Mouse (Mus musculus): ENCODE measurements around the gene Slc17a4.
A peak's percentile ranks its signal among the peaks of the same experiment; 100 is the strongest.

Slc17a4 gene

DNA sequence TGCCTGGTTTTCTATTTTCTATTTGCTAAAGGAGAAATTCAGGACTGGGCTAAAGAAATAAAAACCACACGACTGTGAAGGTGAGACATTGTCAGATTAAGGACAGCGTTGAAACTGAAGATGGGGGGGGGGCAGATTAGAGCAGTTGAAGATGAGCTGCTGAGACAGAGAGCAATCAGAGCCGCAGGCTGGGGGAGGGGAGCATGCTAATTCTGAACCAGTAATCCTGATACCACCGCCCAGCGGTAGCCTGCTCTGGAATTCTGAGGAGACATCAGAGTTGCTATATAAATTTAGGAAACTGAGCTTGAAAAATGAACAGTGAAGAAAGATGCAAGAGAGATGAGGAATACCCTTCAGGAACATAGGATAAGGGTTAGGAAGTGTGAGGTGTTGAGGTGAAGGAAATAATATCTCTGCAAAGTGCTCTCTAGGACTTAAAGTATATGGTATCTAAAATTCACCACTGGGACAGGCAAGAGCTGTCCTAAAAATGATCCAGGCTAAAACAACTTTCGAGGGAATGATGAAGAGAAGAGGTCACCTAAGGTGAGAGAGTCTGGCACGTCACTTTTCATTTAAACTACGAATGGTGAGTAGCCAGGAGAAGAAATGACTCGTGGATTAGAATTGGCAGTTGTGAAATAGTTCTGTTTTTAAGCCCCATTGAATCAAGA lies 22.1 kb downstream of the Slc17a4 start:
- no peak for DNase-seq (ENCODE audit: low spot score in 2 of 2)

DNA sequence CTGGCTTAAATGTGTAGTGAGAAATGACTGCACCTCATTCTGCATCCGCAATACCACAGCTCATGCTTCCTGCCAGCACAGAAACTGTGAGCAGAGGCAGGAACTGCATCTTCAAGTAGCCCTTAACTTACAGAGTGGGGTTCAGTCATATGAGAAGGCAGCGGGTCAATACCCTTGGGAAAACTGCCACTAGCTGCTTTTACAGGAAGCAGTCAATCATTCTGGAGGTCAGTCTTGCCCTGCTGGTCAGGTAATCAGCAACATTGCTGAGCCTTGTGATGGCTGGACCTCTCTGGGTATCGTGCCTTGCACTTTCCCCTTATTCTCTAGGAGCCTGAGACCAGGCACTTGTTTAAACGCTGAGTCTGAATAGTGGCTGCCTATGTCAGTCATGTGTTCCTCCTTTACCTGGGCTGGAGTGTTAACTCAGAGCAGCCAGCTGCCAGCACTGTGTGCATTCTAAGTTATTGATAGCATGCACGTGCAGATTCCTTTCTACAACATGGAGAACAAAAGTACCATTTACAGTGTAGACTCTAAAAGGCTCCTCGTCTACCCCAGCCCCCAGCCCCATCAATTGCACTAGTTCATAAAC lies 25.7 kb downstream of the Slc17a4 start:
- DNase-seq (ENCODE audit: low spot score in 2 of 2), result no peak

DNA sequence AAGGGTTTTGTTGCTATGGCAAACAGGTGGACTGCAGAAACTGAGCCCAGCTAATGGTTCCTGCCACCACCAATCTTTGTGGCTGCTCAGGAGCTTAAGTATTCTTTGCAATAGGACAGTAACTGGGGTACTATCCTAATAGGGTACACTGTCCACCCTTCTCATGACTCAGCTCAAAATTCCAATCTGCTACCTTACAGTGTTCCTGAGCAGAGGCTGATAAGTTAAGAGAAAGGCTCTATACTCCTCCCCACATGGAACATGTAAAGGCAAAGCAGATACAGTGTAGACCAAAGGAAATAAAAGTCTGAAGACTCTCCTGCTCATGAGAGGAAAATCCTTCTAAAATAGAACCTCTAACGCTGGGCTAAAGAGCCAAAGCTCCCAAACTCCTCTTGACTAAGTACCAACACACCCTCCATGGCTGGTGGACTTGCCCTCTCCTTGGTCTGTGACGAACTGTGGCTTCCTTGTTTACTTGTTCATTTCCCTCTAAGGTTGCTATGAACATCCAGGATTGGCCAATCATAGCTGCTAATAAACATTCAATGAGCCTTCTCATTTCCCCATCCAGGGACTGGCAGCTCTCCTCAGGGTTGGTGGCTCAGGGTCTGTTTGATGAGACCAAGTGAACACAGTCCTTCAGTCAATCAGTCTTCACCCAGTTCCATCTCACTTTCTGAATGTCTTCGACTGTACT lies 27.6 kb downstream of the Slc17a4 start:
- no peak for DNase-seq (ENCODE audit: low spot score in 2 of 2)

DNA sequence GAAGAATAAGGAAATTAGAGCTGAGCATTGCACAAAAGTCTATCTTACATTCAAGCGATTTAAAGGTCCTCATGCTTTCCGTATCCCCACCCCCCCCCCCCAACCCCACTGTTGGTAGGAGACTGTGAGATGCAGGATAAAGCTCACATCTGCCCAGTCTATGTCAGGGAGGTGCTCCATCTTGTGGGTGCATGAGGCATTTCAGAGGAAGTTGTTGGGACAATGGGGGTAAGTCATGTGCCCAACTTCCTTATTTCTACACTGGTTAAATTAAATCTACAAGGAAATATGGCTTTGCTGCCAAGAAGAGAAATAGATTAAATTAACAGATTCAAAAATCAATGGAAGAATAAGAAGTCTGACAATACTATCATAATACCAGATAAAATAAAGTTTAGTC lies 29.3 kb downstream of the Slc17a4 start:
- DNase-seq (ENCODE audit: low spot score in 2 of 2), result peak in 1 of 2 experiments; percentile 27

DNA sequence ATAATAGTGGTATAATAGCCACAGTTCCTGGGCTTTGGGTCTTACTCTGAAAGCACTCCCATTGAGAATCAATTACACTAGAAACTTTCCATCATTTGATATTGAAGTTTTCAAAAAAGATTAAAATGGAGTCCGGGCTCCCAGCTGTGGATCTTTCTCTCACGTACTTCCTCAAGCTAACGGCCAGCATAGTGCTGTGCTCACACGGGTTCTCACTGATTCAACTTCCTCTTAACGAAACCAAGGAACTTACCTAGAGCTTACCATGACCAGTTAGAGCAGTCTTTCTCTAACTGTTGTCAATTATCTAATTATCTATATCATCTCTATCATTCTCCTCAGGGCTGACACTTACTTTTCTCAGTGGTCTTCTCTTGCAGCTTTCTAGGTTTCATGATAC lies 35.2 kb downstream of the Slc17a4 start:
- DNase-seq (ENCODE audit: low spot score in 2 of 2), result no peak

DNA sequence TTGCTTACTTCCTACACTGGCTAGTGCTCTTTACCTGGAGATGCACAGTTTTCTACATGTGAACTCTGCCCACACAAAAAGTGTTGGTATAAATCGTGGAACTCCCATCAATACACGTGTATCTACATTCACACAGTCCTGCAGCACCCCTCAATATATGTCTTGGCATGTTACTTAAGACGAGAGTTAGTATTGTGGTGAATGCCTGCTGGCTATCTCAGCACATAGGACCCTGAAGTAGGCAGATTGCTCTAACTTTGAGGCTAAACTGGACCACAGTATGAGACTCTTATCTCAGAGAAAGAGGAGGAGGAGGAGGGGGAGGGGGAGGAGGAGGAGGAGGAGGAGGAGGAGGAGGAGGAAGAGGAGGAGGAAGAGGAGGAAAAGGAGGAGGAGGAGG lies 35.7 kb downstream of the Slc17a4 start:
- no peak for DNase-seq (ENCODE audit: low spot score in 2 of 2)

DNA sequence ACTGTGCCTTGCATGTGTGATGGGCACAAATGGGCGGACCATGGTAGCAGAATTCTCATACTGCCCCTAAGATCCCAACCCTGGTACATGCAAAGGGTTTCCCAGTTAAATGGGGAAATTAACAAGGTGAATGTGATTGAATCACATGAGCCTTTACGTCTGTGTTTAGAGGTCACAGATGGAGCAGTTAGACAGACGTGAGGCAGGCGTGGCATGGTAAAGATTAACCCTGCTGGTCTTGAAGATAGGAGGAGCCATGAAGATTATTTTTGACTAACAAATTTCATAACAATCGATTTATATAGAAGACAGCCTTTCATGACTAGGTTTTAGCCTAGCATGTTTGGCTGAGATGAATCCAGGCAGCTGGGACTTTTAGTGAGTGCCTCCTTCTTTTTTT lies 41.7 kb downstream of the Slc17a4 start:
- DNase-seq (ENCODE audit: low spot score in 2 of 2), result no peak

DNA sequence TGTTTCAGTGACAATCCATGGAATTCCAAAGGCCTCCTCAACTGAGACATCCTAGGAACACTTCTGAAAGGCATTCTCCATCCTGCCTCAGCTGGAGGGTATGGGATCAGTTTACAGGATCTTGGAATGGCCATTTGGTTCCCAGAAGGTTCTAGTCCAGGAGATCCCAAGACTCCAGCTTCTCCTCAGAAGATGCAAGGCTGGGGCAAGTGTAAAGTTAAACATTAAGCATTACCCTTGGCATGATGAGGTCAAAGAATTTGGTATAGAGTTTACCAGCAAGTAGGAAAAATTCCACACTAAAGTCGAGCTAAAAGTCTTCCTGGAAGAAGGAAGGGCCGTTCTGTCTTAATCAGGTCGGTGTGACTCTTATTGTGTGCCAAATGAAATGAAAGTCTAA lies 44.8 kb downstream of the Slc17a4 start:
- no peak for DNase-seq (ENCODE audit: low spot score in 2 of 2)

DNA sequence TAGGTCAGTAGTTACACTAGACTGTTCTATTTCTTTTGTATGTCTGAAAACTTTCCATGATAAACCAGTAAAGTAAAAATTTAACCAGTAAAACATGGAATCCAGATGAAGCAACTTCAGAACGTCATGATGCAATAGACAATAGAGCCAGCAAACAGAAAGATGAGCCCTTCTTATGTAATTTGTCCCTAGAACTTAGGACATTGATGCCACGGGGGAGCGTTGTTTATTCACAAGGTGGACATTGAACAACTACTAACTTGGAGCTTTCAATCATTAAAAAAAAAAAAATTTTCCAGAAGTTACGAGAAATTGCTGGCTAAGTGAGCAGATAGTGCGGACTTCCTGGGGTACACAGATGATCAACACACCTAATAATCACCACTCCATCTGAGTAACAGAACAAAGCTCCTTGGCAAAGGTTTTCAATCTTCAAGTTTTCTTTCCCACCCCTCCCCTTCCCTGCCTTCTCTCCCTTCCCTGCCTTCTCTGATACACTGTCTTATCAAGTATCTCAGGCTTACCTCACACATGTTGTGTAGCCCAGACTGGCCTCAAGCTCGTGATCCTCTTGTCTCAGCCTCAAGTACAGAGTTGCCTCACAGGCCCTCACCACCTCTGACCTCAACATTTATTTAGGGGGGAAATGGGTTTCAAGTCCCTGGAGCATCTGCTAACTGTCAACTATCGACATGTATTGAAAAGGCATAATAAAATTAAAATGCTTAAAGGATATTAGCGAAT lies 45.8 kb downstream of the Slc17a4 start:
- no peak for DNase-seq (ENCODE audit: low spot score in 2 of 2)

DNA sequence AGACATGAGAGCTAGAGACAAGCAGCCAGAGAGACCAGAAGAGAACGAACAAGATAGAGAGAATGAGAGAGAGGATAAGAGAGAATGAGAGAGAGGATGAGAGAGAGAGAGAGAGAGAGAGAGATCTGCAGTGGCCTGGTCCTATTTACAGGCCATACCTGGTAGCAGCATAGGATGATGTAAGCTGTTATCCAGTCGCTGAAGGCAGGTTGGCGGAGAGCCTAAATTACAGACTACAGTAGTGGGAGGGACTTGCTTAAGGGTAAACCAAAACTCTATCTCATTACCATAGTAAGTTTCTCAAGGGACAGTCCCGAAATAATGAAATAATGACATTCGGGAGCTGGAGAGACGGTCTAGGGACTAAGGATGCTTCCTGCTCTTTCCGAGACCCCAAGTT lies 47.4 kb downstream of the Slc17a4 start, which contains the start of gene Slc17a1:
Slc17a1 (plus strand) TSS at position 346 of the 400 bp plus-strand sequence.
- DNase-seq (ENCODE audit: low spot score in 2 of 2), result no peak

DNA sequence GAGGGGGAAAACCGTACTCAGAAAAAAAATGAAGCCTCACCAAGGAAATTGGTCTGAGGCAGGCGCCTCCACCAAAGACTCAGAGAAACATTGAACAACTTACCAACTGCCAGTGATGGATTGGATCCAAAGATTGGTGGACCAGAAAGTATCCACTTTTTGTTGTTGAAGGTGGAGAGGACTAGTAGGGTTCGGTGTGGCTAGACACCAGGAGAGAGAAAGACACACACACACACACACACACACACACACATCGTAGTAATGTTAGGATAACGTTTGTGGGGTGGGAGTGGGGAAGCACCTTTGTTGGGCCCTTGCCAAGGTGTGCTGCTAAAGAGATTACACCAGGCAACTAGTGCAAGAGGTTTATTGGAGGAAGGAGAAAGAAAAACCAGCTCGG lies 47.8 kb downstream of the Slc17a4 start:
- no peak for DNase-seq (ENCODE audit: low spot score in 2 of 2)

DNA sequence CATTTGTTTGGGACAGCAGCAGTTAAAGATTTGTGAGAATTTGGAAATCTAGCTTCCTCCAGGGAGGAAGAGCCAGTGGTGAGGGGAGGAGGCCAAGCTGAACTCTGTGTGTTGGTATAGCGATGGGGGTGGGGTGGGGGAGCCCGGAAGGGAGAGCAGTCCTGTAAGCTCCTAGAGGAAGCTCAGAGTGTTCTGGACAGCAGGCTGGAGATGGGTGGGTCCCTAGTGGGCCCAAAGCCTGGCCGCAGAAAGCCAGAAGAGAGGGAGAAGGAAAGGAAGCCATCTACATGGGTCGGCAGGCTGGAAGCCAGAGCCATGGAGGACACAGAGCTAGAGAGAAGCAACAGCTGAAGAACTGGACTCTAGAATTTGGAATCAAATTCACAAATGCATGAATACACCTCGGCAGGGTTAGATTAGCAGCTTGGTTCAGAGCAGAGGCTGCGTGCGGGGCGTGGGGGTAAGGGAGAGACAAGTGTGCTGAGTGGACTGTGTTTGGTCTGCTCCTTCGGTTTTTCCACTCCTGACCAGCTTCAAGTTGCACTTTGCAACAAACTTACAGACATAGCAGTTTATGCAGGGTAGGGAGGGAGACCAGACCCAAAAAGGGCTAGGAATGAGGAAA lies 48.6 kb downstream of the Slc17a4 start:
- DNase-seq (ENCODE audit: low spot score in 2 of 2), result no peak

DNA sequence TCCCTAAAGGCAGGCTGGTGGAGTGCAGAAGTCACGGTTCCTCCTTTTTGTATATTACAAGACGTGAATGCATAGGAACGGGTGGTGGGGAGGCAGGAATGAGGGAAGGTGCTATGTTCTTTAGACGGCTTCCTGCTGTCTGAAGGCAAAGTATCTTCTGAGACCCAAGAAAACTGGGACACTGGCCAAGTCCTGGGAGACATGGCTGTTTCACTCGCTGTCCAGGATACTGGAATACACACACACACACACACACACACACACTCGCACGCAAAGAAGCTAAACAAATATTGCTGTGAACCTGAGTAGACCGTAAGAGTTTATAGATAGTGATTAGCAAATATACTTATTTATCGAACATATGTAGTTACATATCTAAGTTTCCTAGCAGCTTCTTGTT lies 50.1 kb downstream of the Slc17a4 start:
- no peak for DNase-seq (ENCODE audit: low spot score in 2 of 2)

DNA sequence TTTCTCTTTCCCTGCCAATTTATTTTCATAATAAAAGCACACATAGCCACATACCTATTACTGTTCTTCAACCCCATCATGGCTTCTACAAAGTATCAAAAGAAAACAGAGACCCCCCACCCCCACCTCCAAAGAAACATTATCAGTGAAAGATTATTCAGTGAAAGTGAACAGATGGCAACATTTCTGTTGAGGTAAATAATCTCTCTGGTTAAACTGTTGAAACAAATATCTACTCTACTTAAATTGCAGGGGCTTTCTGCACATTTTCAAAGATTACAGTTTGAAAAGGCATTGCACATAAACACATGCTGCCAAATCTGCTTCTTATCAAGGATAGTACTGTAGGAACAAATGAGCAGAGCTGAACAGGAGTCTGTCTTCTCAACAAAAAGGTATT lies 53.0 kb downstream of the Slc17a4 start:
- DNase-seq (ENCODE audit: low spot score in 2 of 2), result no peak

DNA sequence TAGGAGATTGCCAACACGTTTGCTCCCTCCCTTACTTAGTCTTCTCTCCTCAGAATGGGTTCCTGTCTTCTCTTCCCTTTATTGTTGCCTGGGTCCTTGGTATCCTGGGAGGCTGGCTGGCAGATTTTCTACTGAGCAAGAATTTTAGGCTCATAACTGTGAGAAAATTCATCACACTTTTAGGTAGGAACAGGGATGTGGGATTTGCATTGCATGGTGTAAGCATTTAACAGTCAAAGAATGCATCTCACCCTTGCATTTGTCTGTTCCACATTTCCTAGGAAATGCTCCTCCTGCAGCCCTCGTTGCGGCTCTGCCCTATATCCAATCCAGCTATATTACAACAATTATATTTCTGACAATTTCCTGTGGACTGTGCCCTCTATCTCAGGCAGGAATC lies 58.4 kb downstream of the Slc17a4 start:
- DNase-seq (ENCODE audit: low spot score in 2 of 2), result no peak

DNA sequence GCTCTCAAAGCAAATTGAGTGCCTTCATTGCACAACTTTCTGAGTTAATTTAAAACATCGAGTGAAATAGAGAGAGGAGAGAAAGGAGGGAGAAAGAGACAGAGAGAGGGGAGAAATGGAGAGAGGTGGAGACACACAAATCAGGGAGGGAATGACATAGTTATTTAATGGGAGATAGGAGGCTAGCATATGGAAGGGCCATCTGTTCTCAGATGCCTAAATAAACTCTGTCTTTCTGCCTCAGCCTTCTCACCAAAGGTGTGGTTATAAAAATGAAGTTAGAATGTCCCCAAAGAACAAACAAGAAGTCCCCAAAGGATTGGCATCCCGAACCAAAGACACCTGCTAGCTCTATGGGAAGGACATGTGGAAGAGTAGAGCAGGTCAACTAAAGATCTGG lies 65.5 kb downstream of the Slc17a4 start:
- no peak for DNase-seq (ENCODE audit: low spot score in 2 of 2)

Data from heart, adult 9 months (tissue).